8 mouse cellular contexts compared by ENCODE assay signal in genomic region chr2:13010030-13010459, GRCm38 (mm10). TPM values are rescaled to one million over a fixed set of nuclear protein-coding genes. Genes with fewer than 3 reads are reported as not detected.
DNase-seq lines count a peak whose midpoint lies in the region; ATAC-seq lines count a peak whose summit lies in the region.

No protein-coding gene starts in this region.

- no peak for ATAC-seq in heart, embryonic 12.5 days (ENCODE audit: insufficient number of reproducible peaks, low FRiP score)
- ATAC-seq in forebrain, embryonic 13.5 days: peak; percentile 16
- ATAC-seq in kidney, embryonic 16.5 days (ENCODE audit: low FRiP score, low TSS enrichment): peak; percentile 55
- peak; percentile 38 for ATAC-seq in midbrain, embryonic 15.5 days (replicated peaks)

- H3K4me2 ChIP-seq in heart, embryonic 12.5 days: peak overlapping the region; percentile 100
- peak overlapping the region; percentile 99 for H3K4me2 ChIP-seq in forebrain, embryonic 13.5 days
- peak overlapping the region; percentile 71 for H3K4me2 ChIP-seq in kidney, embryonic 16.5 days (replicated peaks; ENCODE audit: low read depth, low read length)
- peak overlapping the region; percentile 96 for H3K4me2 ChIP-seq in midbrain, embryonic 15.5 days

- peak overlapping the region; percentile 67 for H3K4me3 ChIP-seq in heart, embryonic 12.5 days
- H3K4me3 ChIP-seq in forebrain, embryonic 13.5 days: peak overlapping the region; percentile 56
- H3K4me3 ChIP-seq in kidney, embryonic 16.5 days (ENCODE audit: low read length): peak overlapping the region; percentile 45
- H3K4me3 ChIP-seq in midbrain, embryonic 15.5 days: peak overlapping the region; percentile 48

- no peak overlapping the region for H3K27ac ChIP-seq in heart, embryonic 12.5 days (ENCODE audit: poor library complexity, severe bottlenecking)
- no peak overlapping the region for H3K27ac ChIP-seq in forebrain, embryonic 13.5 days
- no peak overlapping the region for H3K27ac ChIP-seq in kidney, embryonic 16.5 days (ENCODE audit: low read length)
- peak overlapping the region; percentile 17; the same call in 1 of the 2 replicates for H3K27ac ChIP-seq in midbrain, embryonic 15.5 days

- H3K4me1 ChIP-seq in heart, embryonic 12.5 days (replicated peaks): peaks cover 24% of the 10 kb centered on the region
- peaks cover 28% of the 10 kb centered on the region for H3K4me1 ChIP-seq in forebrain, embryonic 13.5 days
- H3K4me1 ChIP-seq in kidney, embryonic 16.5 days (ENCODE audit: insufficient read depth, low read length): peaks cover 16% of the 10 kb centered on the region; the same call in 1 of the 2 replicates
- peaks cover 29% of the 10 kb centered on the region for H3K4me1 ChIP-seq in midbrain, embryonic 15.5 days

- H3K36me3 ChIP-seq in heart, embryonic 12.5 days: no peaks in the 10 kb centered on the region
- H3K36me3 ChIP-seq in forebrain, embryonic 13.5 days (ENCODE audit: poor library complexity, severe bottlenecking): no peaks in the 10 kb centered on the region
- H3K36me3 ChIP-seq in kidney, embryonic 16.5 days (ENCODE audit: insufficient read depth, low read length): no peaks in the 10 kb centered on the region
- no peaks in the 10 kb centered on the region for H3K36me3 ChIP-seq in midbrain, embryonic 15.5 days (replicated peaks)

- WGBS in heart, embryonic 12.5 days: 2% methylated on average over 31 of the region's 31 CpGs
- WGBS in forebrain, embryonic 13.5 days: 2% methylated on average over 31 of the region's 31 CpGs
- WGBS in kidney, embryonic 16.5 days: 2% methylated on average over 31 of the region's 31 CpGs
- 2% methylated on average over 31 of the region's 31 CpGs for WGBS in midbrain, embryonic 15.5 days

- peak overlapping the region; percentile 73 for H3K9ac ChIP-seq in heart, embryonic 12.5 days
- H3K9ac ChIP-seq in forebrain, embryonic 13.5 days: peak overlapping the region; percentile 65
- H3K9ac ChIP-seq in kidney, embryonic 16.5 days (replicated peaks; ENCODE audit: low read length): peak overlapping the region; percentile 48; the same call in 1 of the 2 replicates
- H3K9ac ChIP-seq in midbrain, embryonic 15.5 days: peak overlapping the region; percentile 31

- intact Hi-C loops in heart, postnatal 36 days (cut with DNase I): no loop called here

- no peak for DNase-seq in heart, postnatal 36 days
- DNase-seq in ZHBTc4 (ENCODE audit: low read depth, low spot score): peak; percentile 48
- DNase-seq in thymus, postnatal 14 days: peak; percentile 76
- no peak for DNase-seq in c-Kit-positive CD71-positive TER-119-positive erythroid progenitor cells, embryonic 14.5 days (ENCODE audit: low spot score)

- H3K9me3 ChIP-seq in heart, embryonic 12.5 days (replicated peaks): no peaks in the 10 kb centered on the region
- no peaks in the 10 kb centered on the region for H3K9me3 ChIP-seq in forebrain, embryonic 13.5 days (replicated peaks)
- no peaks in the 10 kb centered on the region for H3K9me3 ChIP-seq in kidney, embryonic 16.5 days (ENCODE audit: low read length)
- no peaks in the 10 kb centered on the region for H3K9me3 ChIP-seq in midbrain, embryonic 15.5 days

- peaks cover 31% of the 10 kb centered on the region for H3K27me3 ChIP-seq in heart, embryonic 12.5 days (replicated peaks)
- H3K27me3 ChIP-seq in forebrain, embryonic 13.5 days: peaks cover 56% of the 10 kb centered on the region
- H3K27me3 ChIP-seq in kidney, embryonic 16.5 days (ENCODE audit: insufficient read depth, low read length): peaks cover 36% of the 10 kb centered on the region
- peaks cover 32% of the 10 kb centered on the region for H3K27me3 ChIP-seq in midbrain, embryonic 15.5 days (replicated peaks)

RNA-seq across cellular contexts. Expression of gene C1ql3, which starts 1.6 kb away (rescaled TPM):
- polyA plus RNA-seq in heart, embryonic 12.5 days (2016; fragmentation: Nextera tagmentation; extraction: Ambion mirVana): 1.5 and 1.6 TPM in 2 replicates
- not detected for total RNA-seq in heart, postnatal 36 days (2021)
- polyA plus RNA-seq in forebrain, embryonic 13.5 days (2015; fragmentation: Nextera tagmentation; extraction: Ambion mirVana): 0.81 and 1.3 TPM in 2 replicates
- polyA plus RNA-seq in kidney, embryonic 16.5 days (2015; fragmentation: Nextera tagmentation; extraction: Ambion mirVana): 1.1 and 1.7 TPM in 2 replicates
- polyA plus RNA-seq in midbrain, embryonic 15.5 days (2015; fragmentation: Nextera tagmentation; extraction: Ambion mirVana): 1.8 and 2.3 TPM in 2 replicates

Comparison
In these comparisons a context has a peak if more than half of its experiments do, and no peak if none do; other contexts are left out.
1. DNase-seq: peak in ZHBTc4 (single experiment) and thymus, postnatal 14 days (single experiment); none in heart, postnatal 36 days (0 of 2) and c-Kit-positive CD71-positive TER-119-positive erythroid progenitor cells, embryonic 14.5 days (single experiment).
2. Peak in every context shown above with its lines, with median percentiles within 50 percentile points of each other: H3K4me2 ChIP-seq, H3K4me3 ChIP-seq and H3K9ac ChIP-seq.